Mouse (Mus musculus): ENCODE measurements around the gene Ech1. TPM values are rescaled to one million over a fixed set of nuclear protein-coding genes. Genes with fewer than 3 reads are reported as not detected.

Gene Ech1
- polyA plus RNA-seq, 1 experiment from 2014 or later = 97.7 TPM

DNA sequence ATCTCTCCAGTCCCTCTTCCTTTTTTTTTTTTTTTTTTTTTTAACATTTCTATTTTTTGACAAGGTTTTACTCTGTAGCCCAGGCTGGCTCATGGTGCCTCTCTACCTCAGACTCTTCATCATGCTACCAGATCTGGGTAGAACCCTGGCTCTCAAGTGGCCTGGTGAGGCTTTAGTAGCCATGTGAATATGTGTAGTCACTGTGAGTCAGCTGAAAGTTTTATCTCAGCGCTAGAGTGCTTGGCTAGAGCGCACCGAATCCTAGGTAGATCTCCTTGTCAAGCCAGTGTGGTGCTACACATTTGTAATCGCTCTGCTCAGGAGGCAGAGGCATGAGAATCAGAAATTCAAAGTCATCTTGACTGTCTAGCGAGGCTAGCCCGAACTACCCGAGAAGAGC lies 52.1 kb downstream of the Ech1 start:
- Histone ChIP-seq H3K27me3 (replicated peaks; ENCODE audit: control insufficient read depth, insufficient read depth, low read length) (no peaks in the 10 kb centered on the region), H3K27ac (ENCODE audit: low read length) (no peak overlapping the region), H3K4me3 (replicated peaks; ENCODE audit: low read length) (no peak overlapping the region), H3K9me3 (ENCODE audit: control insufficient read depth, low read length) (no peaks in the 10 kb centered on the region), H3K4me2 (ENCODE audit: low read length) (no peak overlapping the region), H3K9ac (replicated peaks; ENCODE audit: low read depth, low read length) (no peak overlapping the region), H3K4me1 (replicated peaks; ENCODE audit: control insufficient read depth, insufficient read depth, low read length) (no peaks in the 10 kb centered on the region), H3K36me3 (ENCODE audit: control insufficient read depth, insufficient read depth) (no peaks in the 10 kb centered on the region)
- no peak for ATAC-seq
- 87% methylated on average over 7 of the region's 7 CpGs for WGBS

DNA sequence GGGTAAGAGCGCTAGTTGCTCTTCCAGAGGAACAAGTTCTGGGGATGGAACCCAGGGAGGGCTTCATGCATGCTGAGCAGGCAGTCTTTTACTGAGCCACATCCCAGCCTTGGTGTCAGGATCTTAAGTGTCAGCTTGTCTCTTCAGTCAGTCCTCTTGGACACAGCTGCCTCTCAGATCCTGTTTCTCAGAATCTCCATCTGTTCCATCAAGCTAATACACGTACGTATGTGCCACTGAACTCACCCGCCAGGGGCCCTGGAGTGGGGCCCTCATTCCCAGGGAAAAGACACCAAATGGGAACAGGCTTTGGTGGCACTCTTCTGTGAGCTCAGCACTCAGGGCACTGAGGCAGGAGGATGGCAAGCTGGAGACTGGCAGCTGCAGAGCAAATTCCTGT lies 52.8 kb downstream of the Ech1 start:
- H3K4me1 ChIP-seq (replicated peaks; ENCODE audit: control insufficient read depth, insufficient read depth, low read length) = no peaks in the 10 kb centered on the region
- no peaks in the 10 kb centered on the region for H3K27me3 ChIP-seq (replicated peaks; ENCODE audit: control insufficient read depth, insufficient read depth, low read length)
- H3K9me3 ChIP-seq (ENCODE audit: control insufficient read depth, low read length) = no peaks in the 10 kb centered on the region
- H3K36me3 ChIP-seq (ENCODE audit: control insufficient read depth, insufficient read depth) = no peaks in the 10 kb centered on the region
- H3K4me2 ChIP-seq (ENCODE audit: low read length) = no peak overlapping the region
- no peak overlapping the region for H3K9ac ChIP-seq (replicated peaks; ENCODE audit: low read depth, low read length)
- ATAC-seq = no peak
- H3K27ac ChIP-seq (ENCODE audit: low read length) = no peak overlapping the region
- H3K4me3 ChIP-seq (replicated peaks; ENCODE audit: low read length) = no peak overlapping the region
- WGBS = 71% methylated on average over 4 of the region's 4 CpGs

DNA sequence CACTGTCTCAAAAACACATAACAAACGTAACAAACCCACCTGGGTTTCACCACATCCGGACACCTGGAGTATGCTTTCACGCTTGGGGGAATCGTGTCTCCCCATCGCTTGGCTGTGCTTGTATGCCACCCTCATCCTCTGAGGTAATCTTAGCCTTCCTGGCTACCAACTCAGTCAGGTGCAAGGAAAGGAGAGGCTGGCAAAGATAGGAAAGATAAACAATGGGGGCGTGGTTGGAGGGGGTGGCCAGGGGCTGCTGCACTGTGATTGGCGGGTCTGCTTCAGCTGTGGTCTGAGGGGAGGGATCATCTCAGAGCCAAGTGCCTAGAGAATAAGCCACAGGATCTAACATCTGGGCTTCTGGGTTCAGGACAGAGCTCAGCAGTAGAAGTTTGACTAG lies 54.6 kb downstream of the Ech1 start:
- Histone ChIP-seq H3K36me3 (ENCODE audit: control insufficient read depth, insufficient read depth) (no peaks in the 10 kb centered on the region), H3K4me3 (replicated peaks; ENCODE audit: low read length) (no peak overlapping the region), H3K4me2 (ENCODE audit: low read length) (no peak overlapping the region), H3K9me3 (ENCODE audit: control insufficient read depth, low read length) (no peaks in the 10 kb centered on the region), H3K9ac (replicated peaks; ENCODE audit: low read depth, low read length) (no peak overlapping the region), H3K27ac (ENCODE audit: low read length) (no peak overlapping the region), H3K4me1 (replicated peaks; ENCODE audit: control insufficient read depth, insufficient read depth, low read length) (no peaks in the 10 kb centered on the region), H3K27me3 (replicated peaks; ENCODE audit: control insufficient read depth, insufficient read depth, low read length) (no peaks in the 10 kb centered on the region)
- 88% methylated on average over 7 of the region's 7 CpGs for WGBS
- ATAC-seq = no peak

DNA sequence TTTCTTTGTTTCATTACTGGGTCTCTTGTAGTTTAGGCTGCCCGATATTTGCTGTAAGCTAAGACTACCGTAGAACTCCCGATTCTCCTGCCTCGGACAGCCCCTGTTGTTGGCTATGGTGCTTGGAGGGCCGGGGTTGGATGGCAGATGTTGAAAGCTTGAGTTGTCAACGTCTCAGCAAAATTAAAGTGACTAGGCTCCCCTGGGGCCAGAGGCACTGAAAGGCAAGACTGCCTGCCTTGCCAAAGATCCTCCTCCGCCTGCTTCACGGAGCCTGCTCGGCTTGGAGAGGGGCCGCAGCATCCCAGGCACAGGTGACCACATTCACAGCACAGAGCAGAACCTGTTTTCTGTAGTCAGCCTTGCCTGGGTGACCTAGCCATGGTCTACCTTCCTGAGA lies 55.5 kb downstream of the Ech1 start:
- Histone ChIP-seq H3K4me2 (ENCODE audit: low read length) (no peak overlapping the region), H3K27me3 (replicated peaks; ENCODE audit: control insufficient read depth, insufficient read depth, low read length) (no peaks in the 10 kb centered on the region), H3K36me3 (ENCODE audit: control insufficient read depth, insufficient read depth) (no peaks in the 10 kb centered on the region), H3K4me3 (replicated peaks; ENCODE audit: low read length) (no peak overlapping the region), H3K9me3 (ENCODE audit: control insufficient read depth, low read length) (no peaks in the 10 kb centered on the region), H3K27ac (ENCODE audit: low read length) (no peak overlapping the region), H3K4me1 (replicated peaks; ENCODE audit: control insufficient read depth, insufficient read depth, low read length) (no peaks in the 10 kb centered on the region), H3K9ac (replicated peaks; ENCODE audit: low read depth, low read length) (no peak overlapping the region)
- WGBS = 79% methylated on average over 10 of the region's 10 CpGs
- ATAC-seq = no peak

DNA sequence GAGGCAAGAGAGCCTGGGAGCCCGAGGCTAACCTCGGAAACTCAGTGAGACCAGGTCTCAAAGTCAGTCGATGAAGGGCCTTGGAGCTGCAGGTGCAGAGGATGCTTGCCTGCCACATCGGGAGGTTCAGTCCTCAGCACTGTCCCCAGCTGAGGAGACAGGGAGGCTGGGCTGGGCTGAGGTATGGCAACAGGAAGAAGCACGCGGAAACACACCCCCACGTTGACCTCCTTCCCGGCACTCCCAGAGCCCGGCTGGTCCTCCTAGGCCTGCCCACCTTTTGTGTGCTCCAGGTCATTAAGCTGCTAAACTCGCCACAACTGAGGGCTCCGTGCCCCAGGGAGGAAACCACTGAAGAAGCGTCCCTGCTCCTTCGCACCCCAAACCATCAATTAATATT lies 56.2 kb downstream of the Ech1 start, which contains the start of gene Capn12:
Gene Capn12, plus strand, starts transcription at position 224 of the 400 bp plus-strand sequence.
- 33% methylated on average over 13 of the region's 13 CpGs for WGBS
- ATAC-seq = no peak
- Histone ChIP-seq H3K27me3 (replicated peaks; ENCODE audit: control insufficient read depth, insufficient read depth, low read length) (no peaks in the 10 kb centered on the region), H3K9me3 (ENCODE audit: control insufficient read depth, low read length) (no peaks in the 10 kb centered on the region), H3K4me1 (replicated peaks; ENCODE audit: control insufficient read depth, insufficient read depth, low read length) (no peaks in the 10 kb centered on the region), H3K36me3 (ENCODE audit: control insufficient read depth, insufficient read depth) (no peaks in the 10 kb centered on the region), H3K4me2 (ENCODE audit: low read length) (no peak within 1 kb of the TSS), H3K9ac (replicated peaks; ENCODE audit: low read depth, low read length) (no peak within 1 kb of the TSS), H3K4me3 (replicated peaks; ENCODE audit: low read length) (no peak within 1 kb of the TSS), H3K27ac (ENCODE audit: low read length) (no peak within 1 kb of the TSS)

Other genes with a start within 250 kb of the Ech1 start
- 25.3 and 26.3 TPM in 2 replicates for gene Samd4b, start 227.1 kb upstream of the Ech1 start, polyA plus RNA-seq (2015; fragmentation: Nextera tagmentation; extraction: Ambion mirVana)
- gene Pak4, start 227.0 kb upstream of the Ech1 start, polyA plus RNA-seq (2015; fragmentation: Nextera tagmentation; extraction: Ambion mirVana) = 25.5 and 26.7 TPM in 2 replicates
- not detected in 2 replicates for gene Acp7, start 193.9 kb upstream of the Ech1 start, polyA plus RNA-seq (2015; fragmentation: Nextera tagmentation; extraction: Ambion mirVana)
- 6.3 and 11.1 TPM in 2 replicates for gene Fbxo27, start 132.4 kb upstream of the Ech1 start, polyA plus RNA-seq (2015; fragmentation: Nextera tagmentation; extraction: Ambion mirVana)
- 3.3 and 4.2 TPM in 2 replicates for gene Fbxo17, start 108.4 kb upstream of the Ech1 start, polyA plus RNA-seq (2015; fragmentation: Nextera tagmentation; extraction: Ambion mirVana)
- 105 and 111 TPM in 2 replicates for gene Mrps12, start 83.4 kb upstream of the Ech1 start, polyA plus RNA-seq (2015; fragmentation: Nextera tagmentation; extraction: Ambion mirVana)
- 16.9 and 17.2 TPM in 2 replicates for gene Sars2, start 83.2 kb upstream of the Ech1 start, polyA plus RNA-seq (2015; fragmentation: Nextera tagmentation; extraction: Ambion mirVana)
- gene Ccer2, start 69.0 kb upstream of the Ech1 start, polyA plus RNA-seq (2015; fragmentation: Nextera tagmentation; extraction: Ambion mirVana) = not detected in 2 replicates
- 107 and 122 TPM in 2 replicates for gene Sirt2, start 58.5 kb upstream of the Ech1 start, polyA plus RNA-seq (2015; fragmentation: Nextera tagmentation; extraction: Ambion mirVana)
- 58.8 and 62.1 TPM in 2 replicates for gene Nfkbib, start 57.7 kb upstream of the Ech1 start, polyA plus RNA-seq (2015; fragmentation: Nextera tagmentation; extraction: Ambion mirVana)
- 1.2 and 1.3 TPM in 2 replicates for gene Rinl, start 36.2 kb upstream of the Ech1 start, polyA plus RNA-seq (2015; fragmentation: Nextera tagmentation; extraction: Ambion mirVana)
- gene Hnrnpl, start 16.7 kb upstream of the Ech1 start, polyA plus RNA-seq (2015; fragmentation: Nextera tagmentation; extraction: Ambion mirVana) = 185 and 203 TPM in 2 replicates
- 5.2 and 5.7 TPM in 2 replicates for gene Lgals4, start 8.6 kb downstream of the Ech1 start, polyA plus RNA-seq (2015; fragmentation: Nextera tagmentation; extraction: Ambion mirVana)
- 1.7 and 2.9 TPM in 2 replicates for gene Lgals7, start 38.6 kb downstream of the Ech1 start, polyA plus RNA-seq (2015; fragmentation: Nextera tagmentation; extraction: Ambion mirVana)
- gene Capn12, start 56.2 kb downstream of the Ech1 start, polyA plus RNA-seq (2015; fragmentation: Nextera tagmentation; extraction: Ambion mirVana) = 0.27 and 0.81 TPM in 2 replicates
- 150 and 155 TPM in 2 replicates for gene Actn4, start 137.1 kb downstream of the Ech1 start, polyA plus RNA-seq (2015; fragmentation: Nextera tagmentation; extraction: Ambion mirVana)
- gene Eif3k, start 156.6 kb downstream of the Ech1 start, polyA plus RNA-seq (2015; fragmentation: Nextera tagmentation; extraction: Ambion mirVana) = 296 and 297 TPM in 2 replicates
- 6.7 and 10.0 TPM in 2 replicates for gene Map4k1, start 156.8 kb downstream of the Ech1 start, polyA plus RNA-seq (2015; fragmentation: Nextera tagmentation; extraction: Ambion mirVana)